Mouse (Mus musculus) stomach, embryonic 16.5 days (tissue): ENCODE measurements around the gene Gpr183. TPM values are rescaled to one million over a fixed set of nuclear protein-coding genes. Genes with fewer than 3 reads are reported as not detected.
A peak's percentile ranks its signal among the peaks of the same experiment; 100 is the strongest.

Source experiments
- ATAC-seq: fragments of 200-750 bp; cut with Nextera tagmentation; 2 replicates; pipeline ENCODE4 v1.8.0; 2017; ENCODE audit warnings: moderate number of reproducible peaks, moderate TSS enrichment; ENCODE audit not compliant: insufficient read depth, low FRiP score
- H3K27ac ChIP-seq: fragments of 300-500 bp; sonication (generic); 2 replicates; pipeline ENCODE4 v1.5.1; 2014; ENCODE audit warnings: low read length
- H3K27me3 ChIP-seq: fragments of 300-500 bp; sonication (generic); 2 replicates; pipeline ENCODE4 v1.6.1; 2014; ENCODE audit warnings: low read length, control low read depth, mixed read lengths; ENCODE audit not compliant: control insufficient read depth, insufficient read depth
- H3K36me3 ChIP-seq: fragments of 300-500 bp; sonication (generic); 2 replicates; pipeline ENCODE4 v1.6.1; 2014; ENCODE audit warnings: low read length; ENCODE audit not compliant: control insufficient read depth, insufficient read depth
- H3K4me1 ChIP-seq: fragments of 300-500 bp; sonication (generic); 2 replicates; pipeline ENCODE4 v1.6.1; 2014; ENCODE audit warnings: low read length, control low read depth, mixed read lengths; ENCODE audit not compliant: control insufficient read depth, insufficient read depth
- H3K4me2 ChIP-seq: fragments of 300-500 bp; sonication (generic); 2 replicates; pipeline ENCODE4 v1.6.1; 2014; ENCODE audit warnings: low read depth, low read length, mixed read lengths
- H3K4me3 ChIP-seq: fragments of 300-500 bp; sonication (generic); replicated peaks from 2 replicates; pipeline ENCODE4 v1.5.1; 2014; ENCODE audit warnings: mild to moderate bottlenecking, low read length
- H3K9ac ChIP-seq: fragments of 300-500 bp; sonication (generic); 2 replicates; pipeline ENCODE4 v1.6.1; 2014; ENCODE audit warnings: low read length
- H3K9me3 ChIP-seq: fragments of 300-500 bp; sonication (generic); replicated peaks from 2 replicates; pipeline ENCODE4 v1.6.1; 2016; ENCODE audit warnings: low read length, control low read depth; ENCODE audit not compliant: control insufficient read depth
- WGBS: fragments of 180-500 bp; shearing (Covaris S2); extraction: QIAGEN DNeasy Blood & Tissue Kit; methylation state at CpG from one replicate; pipeline ENCODE4 v1.1.7; 2014; 5-methylcytosine and 5-hydroxymethylcytosine counted together
- polyA plus RNA-seq: library from polyadenylated mRNA; unstranded; fragments of >200 nt; fragmentation: Nextera tagmentation; extraction: Ambion mirVana; gene quantifications from 2 replicates; pipeline ENCODE4 v1.2.1, GENCODE M21; 2015

Gpr183 gene
- polyA plus RNA-seq, 1 experiment from 2014 or later = 4.7 TPM

- no peaks in the 10 kb centered on the region for H3K9me3 ChIP-seq
- no peak overlapping the region for H3K9ac ChIP-seq
- H3K27me3 ChIP-seq = no peaks in the 10 kb centered on the region
- H3K4me2 ChIP-seq = no peak overlapping the region
- no peak for ATAC-seq
- no peak overlapping the region for H3K4me3 ChIP-seq
- peaks cover 13% of the 10 kb centered on the region for H3K4me1 ChIP-seq
- H3K27ac ChIP-seq = no peak overlapping the region
- H3K36me3 ChIP-seq = no peaks in the 10 kb centered on the region
- 75% methylated on average over 3 of the region's 3 CpGs for WGBS
Observed at GRCm38 (mm10) chr14:121947966-121948365, 17.0 kb downstream of the Gpr183 start.

GRCm38 (mm10) chr14:121947201-121947760 is 17.7 kb downstream of the Gpr183 start:
- no peaks in the 10 kb centered on the region for H3K27me3 ChIP-seq
- no peak overlapping the region for H3K9ac ChIP-seq
- peaks cover 13% of the 10 kb centered on the region for H3K4me1 ChIP-seq
- no peak overlapping the region for H3K4me2 ChIP-seq
- no peaks in the 10 kb centered on the region for H3K9me3 ChIP-seq
- no peak for ATAC-seq
- no peaks in the 10 kb centered on the region for H3K36me3 ChIP-seq
- peak overlapping the region; percentile 46; the same call in 1 of the 2 replicates for H3K27ac ChIP-seq
- H3K4me3 ChIP-seq = no peak overlapping the region
- 54% methylated on average over 8 of the region's 8 CpGs for WGBS

GRCm38 (mm10) chr14:121946728-121947127 is 18.3 kb downstream of the Gpr183 start:
- Histone ChIP-seq H3K4me3 (no peak overlapping the region), H3K4me2 (0 out of 2 replicates have a peak overlapping the region, but pooled peaks have one; percentile 9), H3K27ac (peak overlapping the region; percentile 46), H3K4me1 (peaks cover 13% of the 10 kb centered on the region), H3K9ac (no peak overlapping the region), H3K36me3 (no peaks in the 10 kb centered on the region), H3K27me3 (no peaks in the 10 kb centered on the region), H3K9me3 (no peaks in the 10 kb centered on the region)
- no peak for ATAC-seq
- WGBS = 34% methylated on average over 8 of the region's 8 CpGs

GRCm38 (mm10) chr14:121946131-121946530 is 18.9 kb downstream of the Gpr183 start:
- Histone ChIP-seq H3K4me2 (no peak overlapping the region), H3K4me1 (peaks cover 9% of the 10 kb centered on the region), H3K27ac (no peak overlapping the region), H3K9me3 (no peaks in the 10 kb centered on the region), H3K9ac (no peak overlapping the region), H3K4me3 (no peak overlapping the region), H3K36me3 (no peaks in the 10 kb centered on the region), H3K27me3 (no peaks in the 10 kb centered on the region)
- WGBS = 69% methylated on average over 5 of the region's 5 CpGs
- no peak for ATAC-seq

GRCm38 (mm10) chr14:121939582-121939981 is 25.4 kb downstream of the Gpr183 start:
- 86% methylated on average over 3 of the region's 3 CpGs for WGBS
- ATAC-seq = no peak
- no peak overlapping the region for H3K4me3 ChIP-seq

GRCm38 (mm10) chr14:121938256-121939191 is 26.5 kb downstream of the Gpr183 start:
- no peaks in the 10 kb centered on the region for H3K27me3 ChIP-seq
- no peak for ATAC-seq
- H3K36me3 ChIP-seq = no peaks in the 10 kb centered on the region
- H3K27ac ChIP-seq = no peak overlapping the region
- H3K9ac ChIP-seq = no peak overlapping the region
- H3K9me3 ChIP-seq = peaks cover 7% of the 10 kb centered on the region; the same call in 1 of the 2 replicates
- 85% methylated on average over 11 of the region's 11 CpGs for WGBS
- H3K4me2 ChIP-seq = no peak overlapping the region
- H3K4me1 ChIP-seq = no peaks in the 10 kb centered on the region
- no peak overlapping the region for H3K4me3 ChIP-seq

More at GRCm38 (mm10) chr14:121939582-121939981, 25.4 kb downstream of the Gpr183 start:
- no peaks in the 10 kb centered on the region for H3K36me3 ChIP-seq
- H3K27me3 ChIP-seq = no peaks in the 10 kb centered on the region
- no peak overlapping the region for H3K4me2 ChIP-seq
- no peak overlapping the region for H3K27ac ChIP-seq
- H3K9me3 ChIP-seq = peaks cover 7% of the 10 kb centered on the region; the same call in 1 of the 2 replicates
- no peak overlapping the region for H3K9ac ChIP-seq
- no peaks in the 10 kb centered on the region for H3K4me1 ChIP-seq

- Histone ChIP-seq H3K27ac (no peak overlapping the region), H3K9ac (no peak overlapping the region), H3K4me3 (no peak overlapping the region), H3K9me3 (peaks cover 7% of the 10 kb centered on the region; the same call in 1 of the 2 replicates), H3K36me3 (no peaks in the 10 kb centered on the region), H3K4me2 (no peak overlapping the region), H3K4me1 (no peaks in the 10 kb centered on the region), H3K27me3 (no peaks in the 10 kb centered on the region)
- no peak for ATAC-seq
- WGBS = 79% methylated on average over 11 of the region's 11 CpGs
Observed at GRCm38 (mm10) chr14:121937601-121938255, 27.3 kb downstream of the Gpr183 start.

- WGBS = 75% methylated on average over 8 of the region's 8 CpGs
- Histone ChIP-seq H3K36me3 (no peaks in the 10 kb centered on the region), H3K27ac (no peak overlapping the region), H3K4me2 (no peak overlapping the region), H3K27me3 (no peaks in the 10 kb centered on the region), H3K9me3 (peaks cover 7% of the 10 kb centered on the region; the same call in 1 of the 2 replicates), H3K4me1 (peaks cover 3% of the 10 kb centered on the region; the same call in 1 of the 2 replicates), H3K4me3 (no peak overlapping the region), H3K9ac (no peak overlapping the region)
- ATAC-seq = no peak
Observed at GRCm38 (mm10) chr14:121936856-121937255, 28.1 kb downstream of the Gpr183 start.
